Mouse (Mus musculus) erythroblast, embryonic 14.5 days (primary cell): Measurements from ENCODE around the gene Hltf. TPM values are rescaled to one million over a fixed set of nuclear protein-coding genes. Genes with fewer than 3 reads are reported as not detected.
"Not testable (repeated sequence)": the region's sequence is repeated elsewhere in the genome, so short reads cannot be mapped to it uniquely, and the experiment has no call there.

Experiments
- H3K27me3 ChIP-seq: 2 replicates; pipeline ENCODE4 v1.6.1; 2012; ENCODE audit warnings: inconsistent platforms; ENCODE audit not compliant: control insufficient read depth
- H3K36me3 ChIP-seq: 2 replicates; pipeline ENCODE4 v1.6.1; 2012; ENCODE audit warnings: mild to moderate bottlenecking, inconsistent platforms; ENCODE audit not compliant: control insufficient read depth
- H3K4me1 ChIP-seq: 2 replicates; pipeline ENCODE4 v1.6.1; 2012; ENCODE audit warnings: inconsistent platforms; ENCODE audit not compliant: control insufficient read depth
- H3K4me3 ChIP-seq: replicated peaks from 2 replicates; pipeline ENCODE3; 2012; ENCODE audit warnings: moderate library complexity, mild to moderate bottlenecking, inconsistent platforms
- H3K9me3 ChIP-seq: 2 replicates; pipeline ENCODE4 v1.6.1; 2012; ENCODE audit warnings: low read length, inconsistent platforms, mixed read lengths; ENCODE audit not compliant: control insufficient read depth
- GATA1 ChIP-seq: IDR thresholded peaks from 2 replicates; pipeline ENCODE4 v1.6.1; 2012; ENCODE audit warnings: low read length, inconsistent platforms, mixed read lengths
- TAL1 ChIP-seq: IDR thresholded peaks from 3 replicates; pipeline ENCODE4 v1.6.1; 2012; ENCODE audit warnings: low read length, inconsistent platforms, mixed read lengths
- polyA plus RNA-seq: library from polyadenylated mRNA; stranded (reverse); fragments of >175 nt; gene quantifications from 2 replicates; pipeline ENCODE4 v1.2.3, GENCODE M21; 2012

Hltf gene
- polyA plus RNA-seq, 1 experiment = 0.17 TPM

DNA sequence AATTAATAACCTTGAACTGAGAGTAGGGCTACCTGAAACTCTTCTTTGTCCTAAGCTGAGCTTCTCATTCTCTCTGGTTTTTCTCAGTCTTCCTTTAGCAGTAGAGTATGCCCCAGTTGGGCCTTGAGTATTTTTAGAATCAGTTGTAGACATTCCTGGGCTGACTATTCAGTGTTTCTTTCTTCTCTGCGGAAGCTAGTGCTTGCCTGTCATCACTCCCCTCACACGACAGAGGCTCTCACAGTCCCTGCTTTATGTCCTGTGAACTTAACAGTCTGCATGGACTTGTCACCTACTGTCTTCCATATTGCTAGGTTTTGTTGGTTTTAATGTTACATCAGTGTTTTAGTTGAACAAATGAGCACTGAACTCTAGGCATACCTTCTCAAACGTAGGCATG is 24.6 kb downstream of the Hltf start:
- Histone ChIP-seq H3K27me3 (no peaks in the 10 kb centered on the region), H3K36me3 (peaks cover 12% of the 10 kb centered on the region), H3K9me3 (no peaks in the 10 kb centered on the region), H3K4me3 (no peak overlapping the region), H3K4me1 (no peaks in the 10 kb centered on the region)
- TF ChIP-seq GATA1 (no peak), TAL1 (no peak)

DNA sequence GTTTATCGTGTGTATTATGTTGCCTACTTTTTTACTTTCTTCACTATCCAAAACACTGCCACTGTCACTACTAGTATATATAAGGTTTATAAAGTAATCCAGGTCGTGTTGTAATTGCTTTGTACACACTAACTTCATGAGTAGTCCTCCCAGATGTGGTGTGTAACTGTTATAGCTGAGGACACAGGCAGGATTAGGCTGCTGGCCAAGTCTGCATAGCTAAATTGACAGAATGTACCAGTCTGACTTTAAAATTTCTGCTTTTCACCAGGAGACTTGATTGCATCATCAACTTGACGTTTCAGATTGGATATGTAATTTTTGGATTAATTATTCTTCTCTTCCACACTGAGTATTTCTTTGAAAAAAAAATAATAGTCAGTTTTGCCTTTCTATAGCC is 46.2 kb downstream of the Hltf start:
- Histone ChIP-seq H3K36me3 (no peaks in the 10 kb centered on the region; the same call in 1 of the 2 replicates), H3K4me3 (no peak overlapping the region)
- TF ChIP-seq TAL1 (no peak), GATA1 (no peak)

DNA sequence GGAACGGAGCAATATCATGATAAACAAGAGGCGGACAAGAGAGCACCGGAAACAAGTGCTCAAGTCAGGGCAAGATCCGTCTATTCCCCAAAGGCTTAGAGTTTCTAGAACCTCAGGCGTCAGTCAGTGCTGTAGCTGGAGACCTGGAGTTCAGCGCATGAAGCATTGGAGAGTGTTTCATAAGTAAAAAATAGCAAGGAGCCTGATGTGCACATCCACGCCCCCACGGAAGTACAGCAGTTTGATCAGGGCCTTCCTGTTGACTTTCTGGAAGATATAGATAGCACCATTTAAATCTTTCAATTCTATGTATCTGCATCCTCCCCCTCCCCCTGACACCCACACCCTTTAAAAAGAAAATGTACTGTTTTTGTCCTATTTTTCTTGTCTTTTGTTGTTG is 46.7 kb downstream of the Hltf start:
- H3K9me3 ChIP-seq = no peaks in the 10 kb centered on the region
- no peaks in the 10 kb centered on the region; the same call in 1 of the 2 replicates for H3K36me3 ChIP-seq
- no peaks in the 10 kb centered on the region for H3K27me3 ChIP-seq
- no peak overlapping the region for H3K4me3 ChIP-seq
- no peaks in the 10 kb centered on the region for H3K4me1 ChIP-seq
- TF ChIP-seq TAL1 = no peak
- TF ChIP-seq GATA1 = no peak

More for the DNA sequence above, 46.2 kb downstream of the Hltf start:
- no peaks in the 10 kb centered on the region for H3K9me3 ChIP-seq
- no peaks in the 10 kb centered on the region for H3K4me1 ChIP-seq
- no peaks in the 10 kb centered on the region for H3K27me3 ChIP-seq

DNA sequence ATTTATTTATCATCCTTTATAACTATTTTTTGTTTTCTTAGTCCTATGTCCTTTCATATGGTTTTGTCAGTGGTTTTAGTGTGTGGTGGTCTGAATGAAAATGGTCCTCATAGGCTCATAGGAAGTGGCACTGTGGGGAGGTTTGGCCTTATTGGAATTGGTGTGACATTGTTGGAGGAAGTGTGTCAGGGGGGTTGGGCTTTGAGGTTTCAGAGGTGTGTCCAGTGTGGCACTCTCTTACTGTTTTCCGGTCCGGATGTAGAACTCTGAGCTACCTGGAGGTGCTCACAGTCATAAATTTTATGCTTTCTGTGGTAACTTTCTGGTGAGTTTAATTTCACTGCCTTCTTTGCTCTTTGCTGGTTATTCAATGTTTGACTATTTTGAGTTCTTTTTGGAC is 47.2 kb downstream of the Hltf start:
- Histone ChIP-seq H3K36me3 (peaks cover 4% of the 10 kb centered on the region), H3K4me1 (no peaks in the 10 kb centered on the region), H3K4me3 (no peak overlapping the region), H3K27me3 (no peaks in the 10 kb centered on the region), H3K9me3 (no peaks in the 10 kb centered on the region)
- no peak for TF ChIP-seq GATA1
- TF ChIP-seq TAL1 = no peak

DNA sequence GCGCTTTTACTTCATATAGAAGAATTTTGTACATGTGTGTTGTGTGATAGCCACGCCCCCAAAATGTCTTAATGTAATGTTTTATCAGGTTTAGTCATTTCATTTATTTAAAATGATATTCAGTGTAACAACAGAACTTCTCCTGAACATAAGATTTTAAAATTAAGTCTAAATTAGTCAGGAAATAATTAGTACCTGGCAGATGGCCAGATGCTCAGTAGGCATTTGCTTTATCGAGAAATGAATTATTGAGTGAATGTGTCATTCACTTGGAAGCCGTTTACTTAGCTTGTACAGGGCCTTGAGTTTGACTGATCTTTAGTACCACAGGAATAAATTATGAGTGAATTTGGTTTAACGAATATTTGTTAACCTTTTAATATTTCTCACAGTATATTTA is 51.3 kb downstream of the Hltf start:
- TF ChIP-seq GATA1 = no peak
- TF ChIP-seq TAL1 = no peak
- Histone ChIP-seq H3K4me3 (no peak overlapping the region), H3K9me3 (no peaks in the 10 kb centered on the region), H3K27me3 (no peaks in the 10 kb centered on the region), H3K36me3 (peaks cover 19% of the 10 kb centered on the region), H3K4me1 (no peaks in the 10 kb centered on the region)

DNA sequence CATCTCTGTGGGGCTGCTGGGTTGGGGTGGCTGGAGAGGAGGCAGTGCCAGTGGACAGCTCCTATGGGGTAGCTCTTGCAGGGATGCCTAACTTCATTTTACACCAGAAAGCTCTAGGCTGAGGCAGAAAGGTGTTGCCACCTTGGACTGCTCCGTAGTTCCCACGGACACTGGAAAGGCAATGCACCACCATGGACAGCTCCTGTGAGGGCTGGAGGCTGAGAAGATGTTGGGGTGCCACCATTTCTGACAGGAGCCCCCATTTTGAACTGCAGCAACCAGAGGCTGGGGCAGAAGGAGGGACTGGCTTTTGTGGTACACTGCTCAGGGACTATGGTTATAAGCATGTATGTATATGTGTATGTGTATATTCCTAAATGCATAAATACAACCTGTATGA is 54.3 kb downstream of the Hltf start:
- Histone ChIP-seq H3K4me3 (no peak overlapping the region), H3K4me1 (no peaks in the 10 kb centered on the region), H3K9me3 (no peaks in the 10 kb centered on the region), H3K27me3 (no peaks in the 10 kb centered on the region), H3K36me3 (peaks cover 23% of the 10 kb centered on the region)
- TF ChIP-seq GATA1 (no peak), TAL1 (no peak)

DNA sequence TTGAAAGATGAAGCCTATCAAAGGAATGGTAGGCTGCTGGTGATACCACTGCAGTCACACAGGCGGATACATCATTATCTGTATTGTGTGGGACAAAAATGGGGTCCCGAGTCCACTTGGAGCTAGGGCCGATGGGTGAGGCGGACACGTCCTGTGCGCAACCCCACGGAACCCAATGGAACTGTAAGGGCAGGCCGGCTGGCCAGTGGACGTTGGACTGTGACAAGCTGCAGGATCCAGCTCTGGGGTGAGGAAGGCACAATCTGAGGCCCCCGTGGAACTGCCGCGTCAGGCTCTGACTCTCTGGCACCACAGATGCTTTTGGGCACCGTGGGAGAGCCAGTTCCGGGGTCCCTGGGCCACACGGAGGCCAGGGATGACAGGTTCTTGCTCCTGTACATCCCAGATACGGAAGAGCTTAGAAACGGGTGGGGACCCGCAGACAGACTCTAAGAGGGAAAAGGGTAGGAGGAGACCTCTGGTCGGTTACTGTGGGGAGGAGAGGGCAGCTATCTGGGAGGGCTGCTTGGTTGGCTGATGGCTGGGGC is 61.5 kb downstream of the Hltf start:
- Histone ChIP-seq H3K9me3 (no peaks in the 10 kb centered on the region), H3K27me3 (no peaks in the 10 kb centered on the region), H3K36me3 (peaks cover 17% of the 10 kb centered on the region), H3K4me1 (no peaks in the 10 kb centered on the region), H3K4me3 (no peak overlapping the region)
- TF ChIP-seq TAL1 = no peak
- no peak for TF ChIP-seq GATA1

DNA sequence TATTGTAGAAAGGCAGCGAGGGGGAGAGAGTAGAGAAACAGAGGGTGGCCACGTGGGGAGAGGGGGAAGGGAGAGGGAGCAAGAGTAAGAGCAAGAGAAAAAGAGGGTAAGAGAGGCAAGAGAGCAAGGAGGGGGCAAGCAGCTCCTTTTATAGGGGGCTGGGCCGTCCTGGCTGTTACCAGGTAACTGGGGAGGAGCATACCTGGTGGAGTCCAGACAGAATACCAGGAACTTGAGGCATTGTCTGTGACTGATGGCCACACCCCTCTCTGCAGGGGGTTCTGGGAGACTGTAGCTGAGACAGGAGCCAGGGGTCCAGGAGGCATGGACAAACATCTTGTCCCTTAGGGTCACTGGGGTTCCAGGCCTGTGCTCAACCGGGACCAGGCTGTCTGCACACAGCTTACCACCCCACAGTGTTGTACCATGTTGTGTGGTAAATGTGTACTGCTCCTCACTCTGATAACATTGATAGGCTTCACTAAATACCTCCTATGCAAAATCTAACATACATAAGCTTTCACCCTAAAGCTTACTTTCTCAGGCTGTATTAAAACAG is 62.2 kb downstream of the Hltf start:
- Histone ChIP-seq H3K27me3 (no peaks in the 10 kb centered on the region), H3K4me1 (no peaks in the 10 kb centered on the region), H3K4me3 (no peak overlapping the region), H3K36me3 (peaks cover 17% of the 10 kb centered on the region), H3K9me3 (no peaks in the 10 kb centered on the region)
- TF ChIP-seq GATA1 = no peak
- TF ChIP-seq TAL1 = no peak

DNA sequence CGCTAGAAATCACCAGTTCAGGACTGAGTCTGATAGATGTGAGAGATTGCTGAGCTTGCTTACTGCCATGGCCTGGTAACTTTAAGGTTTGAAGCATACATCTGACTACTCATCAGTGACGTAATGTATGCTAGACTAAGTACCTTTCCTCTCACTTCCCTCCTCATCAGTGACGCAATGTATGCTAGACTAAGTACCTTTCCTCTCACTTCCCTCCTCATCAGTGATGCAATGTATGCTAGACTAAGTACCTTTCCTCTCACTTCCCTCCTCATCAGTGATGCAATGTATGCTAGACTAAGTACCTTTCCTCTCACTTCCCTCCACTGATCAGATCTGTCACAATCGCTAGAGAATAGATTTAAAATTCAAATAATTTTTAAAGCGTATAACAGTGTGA is 64.0 kb downstream of the Hltf start:
- not testable (repeated sequence) for H3K9me3 ChIP-seq, H3K4me1 ChIP-seq, H3K27me3 ChIP-seq, H3K4me3 ChIP-seq
- H3K36me3 ChIP-seq = peaks cover 19% of the 10 kb centered on the region

DNA sequence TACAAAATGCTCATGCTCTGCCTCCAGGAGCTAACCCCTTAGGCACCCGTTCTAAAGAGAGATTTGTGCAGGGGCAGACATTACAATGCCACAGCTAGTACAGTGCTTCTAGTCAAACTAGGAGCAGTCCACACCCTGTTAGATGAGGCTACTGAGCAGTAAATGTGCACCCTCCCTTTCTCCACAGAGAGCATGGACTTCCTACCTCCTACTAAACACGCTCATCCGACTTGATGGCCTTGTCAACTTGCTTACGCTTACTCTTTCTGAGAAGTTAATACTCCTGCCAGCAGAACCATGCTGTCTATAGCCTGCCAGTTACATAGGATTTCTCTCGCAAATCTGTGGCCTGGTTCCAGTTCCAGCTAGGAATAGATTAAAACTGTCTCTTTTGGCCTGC is 68.0 kb downstream of the Hltf start:
- H3K27me3 ChIP-seq = no peaks in the 10 kb centered on the region
- H3K4me3 ChIP-seq = no peak overlapping the region
- no peaks in the 10 kb centered on the region for H3K9me3 ChIP-seq
- H3K36me3 ChIP-seq = peaks cover 8% of the 10 kb centered on the region
- H3K4me1 ChIP-seq = no peaks in the 10 kb centered on the region
- no peak for TF ChIP-seq GATA1
- no peak for TF ChIP-seq TAL1
